Mouse (Mus musculus) myocyte (in vitro differentiated cells): ENCODE data around the gene Il10. TPM values are rescaled to one million over a fixed set of nuclear protein-coding genes. Genes with fewer than 3 reads are reported as not detected.

Experiments used
- H3K27me3 ChIP-seq: one replicate; pipeline ENCODE4 v1.6.1; 2011; ENCODE audit not compliant: control insufficient read depth, insufficient read depth, insufficient read length
- H3K36me3 ChIP-seq: one replicate; pipeline ENCODE4 v1.6.1; 2011; ENCODE audit not compliant: control insufficient read depth, insufficient read depth
- H3K4me2 ChIP-seq: one replicate; pipeline ENCODE4 v1.6.1; 2011; ENCODE audit warnings: low read depth, control low read depth
- H3K4me3 ChIP-seq: one replicate; pipeline ENCODE4 v1.5.1; 2011; ENCODE audit warnings: mild to moderate bottlenecking, control low read depth, moderate library complexity
- H3K79me2 ChIP-seq: one replicate; pipeline ENCODE4 v1.6.1; 2011; ENCODE audit not compliant: control insufficient read depth, insufficient read depth
- H3ac ChIP-seq: one replicate; pipeline ENCODE4 v1.6.1; 2011; ENCODE audit not compliant: control insufficient read depth, insufficient read length
- CEBPB ChIP-seq: IDR thresholded peaks from 2 replicates; pipeline ENCODE4 v1.6.1; 2011; ENCODE audit warnings: mild to moderate bottlenecking, moderate library complexity; ENCODE audit not compliant: poor library complexity, insufficient read depth, severe bottlenecking
- E2F4 ChIP-seq: IDR thresholded peaks from one replicate; pipeline ENCODE4 v1.6.1; 2011; ENCODE audit warnings: mild to moderate bottlenecking, control low read depth, moderate library complexity; ENCODE audit not compliant: insufficient read depth
- MAX ChIP-seq: IDR thresholded peaks from one replicate; pipeline ENCODE4 v1.6.1; 2011; ENCODE audit warnings: low read depth, mild to moderate bottlenecking, control low read depth
- MYOD1 ChIP-seq, 3 experiments: IDR thresholded peaks; one replicate each; pipeline ENCODE4 v1.6.1; 2011; ENCODE audit warnings: control low read depth in 2 of 3, low read depth in 2 of 3, mild to moderate bottlenecking in 2 of 3, moderate library complexity in 1 of 3; ENCODE audit not compliant: insufficient read length in 2 of 3, control insufficient read depth in 1 of 3
- MYOG ChIP-seq, 3 experiments: IDR thresholded peaks; one replicate each; pipeline ENCODE4 v1.6.1; 2011; ENCODE audit warnings: control low read depth in 2 of 3, low read depth in 2 of 3, mild to moderate bottlenecking in 2 of 3; ENCODE audit not compliant: insufficient read length in 2 of 3, control insufficient read depth in 1 of 3, insufficient read depth in 1 of 3
- POLR2A ChIP-seq: IDR thresholded peaks from one replicate; pipeline ENCODE4 v1.6.1; 2011; ENCODE audit warnings: low read depth, mild to moderate bottlenecking, control low read depth, moderate library complexity; ENCODE audit not compliant: insufficient read length
- POLR2AphosphoS2 ChIP-seq: IDR thresholded peaks from one replicate; pipeline ENCODE4 v1.6.1; 2011; ENCODE audit warnings: low read depth, control low read depth; ENCODE audit not compliant: insufficient read length
- REST ChIP-seq: IDR thresholded peaks from one replicate; pipeline ENCODE4 v1.6.1; 2011; ENCODE audit warnings: mild to moderate bottlenecking, control low read depth, moderate library complexity; ENCODE audit not compliant: insufficient read depth, insufficient read length
- SRF ChIP-seq: IDR thresholded peaks from one replicate; pipeline ENCODE4 v1.6.1; 2011; ENCODE audit warnings: low read depth; ENCODE audit not compliant: control insufficient read depth, insufficient read length
- TCF12 ChIP-seq: IDR thresholded peaks from one replicate; pipeline ENCODE4 v1.6.1; 2011; ENCODE audit warnings: mild to moderate bottlenecking, control low read depth; ENCODE audit not compliant: poor library complexity, insufficient read depth, severe bottlenecking
- TCF3 ChIP-seq: IDR thresholded peaks from one replicate; pipeline ENCODE4 v1.6.1; 2011; ENCODE audit warnings: low read depth, control low read depth; ENCODE audit not compliant: insufficient read length
- USF1 ChIP-seq: IDR thresholded peaks from one replicate; pipeline ENCODE4 v1.6.1; 2011; ENCODE audit warnings: low read depth, mild to moderate bottlenecking, control low read depth, moderate library complexity
- polyA plus RNA-seq: library from polyadenylated mRNA; unstranded; fragments of >200 nt; fragmentation: generic; extraction: Trizol; gene quantifications from one replicate; pipeline ENCODE4 v1.2.1, GENCODE M21; 2012; ENCODE audit warnings: missing spikeins

The Il10 gene
- polyA plus RNA-seq, 1 experiment, result not detected

GRCm38 (mm10) chr1:131051073-131051472, 31.4 kb downstream of the Il10 start:
- Histone ChIP-seq H3ac (no peak overlapping the region), H3K27me3 (no peaks in the 10 kb centered on the region), H3K36me3 (peaks cover 17% of the 10 kb centered on the region), H3K79me2 (no peaks in the 10 kb centered on the region), H3K4me2 (no peak overlapping the region), H3K4me3 (no peak overlapping the region)
- peak in 1 of 3 experiments; percentile 55 for TF ChIP-seq MYOD1 (IDR thresholded peaks at IDR 0.05; ENCODE audit: control insufficient read depth in 1 of 3, insufficient read length in 2 of 3, low read depth in 2 of 3)
- TF ChIP-seq TCF3, result no peak
- TF ChIP-seq POLR2A, result no peak
- no peak for TF ChIP-seq TCF12

GRCm38 (mm10) chr1:131053239-131053638, 33.6 kb downstream of the Il10 start:
- no peak overlapping the region for H3ac ChIP-seq
- no peak overlapping the region for H3K4me2 ChIP-seq
- H3K79me2 ChIP-seq, result peaks cover 3% of the 10 kb centered on the region
- peaks cover 26% of the 10 kb centered on the region for H3K36me3 ChIP-seq
- TF ChIP-seq SRF (no peak), E2F4 (no peak), MYOG (IDR thresholded peaks at IDR 0.05; ENCODE audit: control insufficient read depth in 1 of 3, insufficient read depth in 1 of 3, insufficient read length in 2 of 3, low read depth in 2 of 3) (no peak), CEBPB (no peak), MYOD1 (IDR thresholded peaks at IDR 0.05; ENCODE audit: control insufficient read depth in 1 of 3, insufficient read length in 2 of 3, low read depth in 2 of 3) (no peak), TCF3 (no peak), REST (no peak)
- H3K27me3 ChIP-seq, result no peaks in the 10 kb centered on the region
- no peak overlapping the region for H3K4me3 ChIP-seq

GRCm38 (mm10) chr1:131053656-131054055, 34.0 kb downstream of the Il10 start:
- Histone ChIP-seq H3ac (no peak overlapping the region), H3K4me2 (no peak overlapping the region), H3K4me3 (no peak overlapping the region), H3K27me3 (no peaks in the 10 kb centered on the region), H3K36me3 (peaks cover 26% of the 10 kb centered on the region), H3K79me2 (peaks cover 7% of the 10 kb centered on the region)
- TF ChIP-seq USF1, result no peak
- TF ChIP-seq MAX, result no peak
- TF ChIP-seq REST, result no peak

DNA sequence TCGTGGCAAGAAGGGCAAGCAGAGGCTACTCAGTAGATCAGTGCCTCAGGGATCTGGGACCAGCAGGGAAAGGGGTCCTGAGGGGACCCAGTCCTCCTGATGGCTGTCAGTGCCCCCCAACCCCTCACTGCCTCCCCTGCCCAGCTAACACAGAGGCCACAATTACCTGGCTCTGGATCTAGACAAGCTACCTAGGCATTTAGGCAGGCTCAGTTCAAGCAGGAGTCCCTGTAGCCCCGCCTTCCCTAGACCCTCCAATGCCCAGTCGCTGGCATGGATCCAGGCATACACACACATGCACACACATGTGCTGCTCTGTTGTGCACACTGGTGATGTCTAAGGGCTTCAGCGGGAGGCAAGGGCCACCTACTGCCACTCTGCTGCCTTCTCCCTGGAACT, 34.6 kb downstream of the Il10 start:
- H3K4me2 ChIP-seq, result no peak overlapping the region
- no peaks in the 10 kb centered on the region for H3K27me3 ChIP-seq
- peaks cover 13% of the 10 kb centered on the region for H3K79me2 ChIP-seq
- TF ChIP-seq SRF, result no peak
- H3K36me3 ChIP-seq, result peaks cover 26% of the 10 kb centered on the region
- no peak overlapping the region for H3ac ChIP-seq
- no peak overlapping the region for H3K4me3 ChIP-seq

DNA sequence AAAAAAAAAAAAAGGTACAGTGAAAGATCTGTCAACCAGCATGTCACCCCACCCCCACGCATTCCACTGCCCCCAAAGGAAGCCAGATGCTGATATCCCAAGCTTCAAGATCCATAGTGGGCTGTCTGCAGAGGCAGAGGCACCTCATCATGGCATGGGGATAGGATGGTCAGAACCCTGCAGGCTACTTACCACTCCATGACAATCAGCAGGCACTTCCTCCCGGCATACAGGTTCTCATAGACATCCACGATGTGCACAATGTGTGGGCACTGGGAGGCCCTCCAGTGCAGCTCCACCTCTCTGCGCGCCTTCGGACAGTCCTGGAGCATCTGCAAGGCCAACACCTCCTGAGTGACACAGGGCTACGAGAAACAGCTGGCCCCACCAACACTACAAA, 38.8 kb downstream of the Il10 start:
- no peak for TF ChIP-seq MYOD1 (IDR thresholded peaks at IDR 0.05; ENCODE audit: control insufficient read depth in 1 of 3, insufficient read length in 2 of 3, low read depth in 2 of 3)
- TF ChIP-seq CEBPB, result no peak
- TF ChIP-seq E2F4, result no peak
- no peak for TF ChIP-seq MYOG (IDR thresholded peaks at IDR 0.05; ENCODE audit: control insufficient read depth in 1 of 3, insufficient read depth in 1 of 3, insufficient read length in 2 of 3, low read depth in 2 of 3)
- H3K36me3 ChIP-seq, result peaks cover 26% of the 10 kb centered on the region

GRCm38 (mm10) chr1:131059411-131059810, 39.8 kb downstream of the Il10 start:
- H3ac ChIP-seq, result no peak overlapping the region
- peaks cover 26% of the 10 kb centered on the region for H3K36me3 ChIP-seq
- H3K4me2 ChIP-seq, result no peak overlapping the region
- H3K4me3 ChIP-seq, result no peak overlapping the region
- H3K79me2 ChIP-seq, result peaks cover 47% of the 10 kb centered on the region
- no peaks in the 10 kb centered on the region for H3K27me3 ChIP-seq
- TF ChIP-seq REST, result no peak
- no peak for TF ChIP-seq POLR2AphosphoS2
- no peak for TF ChIP-seq E2F4
- TF ChIP-seq USF1, result no peak
- no peak for TF ChIP-seq SRF
- TF ChIP-seq MYOG (IDR thresholded peaks at IDR 0.05; ENCODE audit: control insufficient read depth in 1 of 3, insufficient read depth in 1 of 3, insufficient read length in 2 of 3, low read depth in 2 of 3), result no peak
- no peak for TF ChIP-seq MYOD1 (IDR thresholded peaks at IDR 0.05; ENCODE audit: control insufficient read depth in 1 of 3, insufficient read length in 2 of 3, low read depth in 2 of 3)
- TF ChIP-seq TCF12, result no peak
- no peak for TF ChIP-seq CEBPB
- TF ChIP-seq POLR2A, result no peak
- TF ChIP-seq MAX, result no peak
- no peak for TF ChIP-seq TCF3

More for the DNA sequence above, 38.8 kb downstream of the Il10 start:
- Histone ChIP-seq H3K79me2 (peaks cover 38% of the 10 kb centered on the region), H3ac (no peak overlapping the region), H3K27me3 (no peaks in the 10 kb centered on the region), H3K4me2 (no peak overlapping the region), H3K4me3 (no peak overlapping the region)
